In genomic region chr12:112674132-112675011, GRCm38 (mm10) we compare ENCODE assay signal across 8 mouse cellular contexts. TPM values are rescaled to one million over a fixed set of nuclear protein-coding genes. Genes with fewer than 3 reads are reported as not detected.
DNase-seq lines count a peak whose midpoint lies in the region; ATAC-seq and TF ChIP-seq lines count a peak whose summit lies in the region.

Gene Akt1, minus strand, starts transcription at chr12:112674884.

- DNase-seq in 3134 (ENCODE audit: extremely low read depth, insufficient read length, low spot score): peak; percentile 80
- DNase-seq in Patski (ENCODE audit: low read depth, low spot score): no peak
- peak; percentile 61 to 65 for DNase-seq in cerebellum, postnatal 36 days
- peak; percentile 53 for DNase-seq in gastrocnemius, postnatal 25 days
- DNase-seq in induced T-regulatory cell, adult 2 months (ENCODE audit: low read depth): peak; percentile 79
- DNase-seq in limb, embryonic 10.5 days (ENCODE audit: low spot score): peak; percentile 79
- DNase-seq in midbrain, embryonic 10.5 days (ENCODE audit: low spot score): peak; percentile 66
- peak; percentile 62 for DNase-seq in splenic B cell, adult 2 months (ENCODE audit: low read depth, low spot score)

- peak within 1 kb of the TSS; percentile 99 for H3K27ac ChIP-seq in limb, embryonic 10.5 days
- peak within 1 kb of the TSS; percentile 99 for H3K27ac ChIP-seq in midbrain, embryonic 10.5 days (replicated peaks)

- H3K4me1 ChIP-seq in limb, embryonic 10.5 days: peaks cover 67% of the 10 kb centered on the region
- peaks cover 82% of the 10 kb centered on the region for H3K4me1 ChIP-seq in midbrain, embryonic 10.5 days

- WGBS in limb, embryonic 10.5 days: 14% methylated on average over 70 of the region's 70 CpGs
- WGBS in midbrain, embryonic 10.5 days: 11% methylated on average over 62 of the region's 70 CpGs

- in situ Hi-C loops in Patski (cut with MboI; ENCODE audit: low pct_unique_long_range_greater_than_20kb): no loop called here

- no peaks in the 10 kb centered on the region for H3K27me3 ChIP-seq in Patski
- H3K27me3 ChIP-seq in limb, embryonic 10.5 days (ENCODE audit: low read depth, poor library complexity, severe bottlenecking): peaks cover 33% of the 10 kb centered on the region
- H3K27me3 ChIP-seq in midbrain, embryonic 10.5 days (ENCODE audit: low read depth, poor library complexity, severe bottlenecking): peaks cover 34% of the 10 kb centered on the region
- no peaks in the 10 kb centered on the region for H3K27me3 ChIP-seq in splenic B cell, adult 2 months (ENCODE audit: control insufficient read depth, insufficient read depth, low read length, poor library complexity, severe bottlenecking)

- peak within 1 kb of the TSS; percentile 97 for H3K4me3 ChIP-seq in limb, embryonic 10.5 days
- H3K4me3 ChIP-seq in midbrain, embryonic 10.5 days: peak within 1 kb of the TSS; percentile 99

- no peak for TF ChIP-seq CTCF in Patski (IDR thresholded peaks at IDR 0.05)

- peaks cover 30% of the 10 kb centered on the region for H3K36me3 ChIP-seq in limb, embryonic 10.5 days
- peaks cover 30% of the 10 kb centered on the region for H3K36me3 ChIP-seq in midbrain, embryonic 10.5 days
- H3K36me3 ChIP-seq in splenic B cell, adult 2 months (ENCODE audit: control insufficient read depth, insufficient read depth, low read length, poor library complexity, severe bottlenecking): no peaks in the 10 kb centered on the region; the same call in 1 of the 2 replicates

- CTCF ChIA-PET in Patski (lab: Charles Lee): interaction anchor here (0.6 to 1.4 kb wide), 7 partner anchors 9 to 39 kb away, joined by 3 to 4 read pairs (median 3); no protein-coding TSS in a partner anchor

- POLR2A ChIA-PET in Patski (lab: Charles Lee): interaction anchor here (0.6 to 0.8 kb wide), 3 partner anchors 19 to 495 kb away, joined by 3 read pairs; no protein-coding TSS in a partner anchor

- peak; percentile 31 for ATAC-seq in Patski

- H3K9me3 ChIP-seq in limb, embryonic 10.5 days (replicated peaks): no peaks in the 10 kb centered on the region
- H3K9me3 ChIP-seq in midbrain, embryonic 10.5 days (replicated peaks): no peaks in the 10 kb centered on the region

RNA-seq across cellular contexts. Expression of gene Akt1, which starts in this region (rescaled TPM):
- 281 TPM for polyA plus RNA-seq in Patski (2021)
- 10 to 100 TPM; 63.5 to 69.7 TPM for total RNA-seq in gastrocnemius, postnatal 25 days (2021)
- polyA plus RNA-seq in limb, embryonic 10.5 days (2016; fragmentation: Nextera tagmentation; extraction: Ambion mirVana): 59.3 and 82.8 TPM in 2 replicates
- polyA plus RNA-seq in midbrain, embryonic 10.5 days (2016; fragmentation: Nextera tagmentation; extraction: Ambion mirVana): 44.5 and 46.2 TPM in 2 replicates
